Mouse (Mus musculus) adrenal gland, adult 18-20 months (tissue): Measurements from ENCODE around the gene Rapgef2. TPM values are rescaled to one million over a fixed set of nuclear protein-coding genes. Genes with fewer than 3 reads are reported as not detected.

Source experiments
- DNase-seq, 2 experiments: peaks; one replicate each; pipeline ENCODE4 v3.0.0; 2021 to 2022; ENCODE audit warnings: low spot score in 2 of 2
- total RNA-seq, 2 experiments: library from RNA; stranded (reverse); gene quantifications; 1 replicate in 1 of 2; 2 replicates in 1 of 2; pipeline ENCODE4 v1.2.3; 2021

Gene Rapgef2
- total RNA-seq, 2 experiments from 2014 or later, result 21.9 to 22.5 TPM

DNA sequence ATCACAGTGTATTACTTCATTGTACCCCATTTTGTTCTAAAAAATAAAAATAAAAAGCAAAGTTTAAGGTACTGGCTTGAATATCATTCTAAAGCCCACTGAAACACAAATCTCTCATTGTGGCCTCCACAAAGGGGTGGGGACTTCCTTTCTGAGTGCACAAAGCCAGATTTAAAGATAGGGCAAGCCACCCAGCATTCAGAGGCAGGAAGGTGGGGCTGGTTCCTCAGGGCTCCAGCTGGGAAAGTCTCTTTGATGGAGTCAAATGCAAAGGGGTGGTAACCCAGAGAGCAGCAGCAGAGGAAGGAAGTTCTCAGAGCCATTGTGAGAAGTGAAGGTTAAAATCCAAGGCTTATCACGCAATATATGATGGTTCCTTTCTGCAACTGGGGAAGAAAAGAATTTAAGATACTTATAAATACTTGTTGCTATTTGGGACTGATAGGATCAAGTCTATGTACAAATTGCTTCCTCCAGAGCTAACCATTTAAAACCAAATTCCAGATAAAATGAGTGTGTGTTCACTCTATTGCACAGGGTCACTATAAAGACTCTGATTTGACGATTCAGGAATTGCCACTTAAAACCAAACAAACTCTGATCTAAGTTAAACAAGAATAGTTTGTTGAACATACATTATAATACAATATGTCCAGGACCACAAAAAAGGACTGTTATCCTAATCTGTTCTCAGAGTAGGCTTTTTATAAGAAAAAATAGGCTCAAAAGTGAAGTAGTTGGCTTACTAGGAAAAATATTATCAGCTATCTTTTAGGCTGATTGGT lies 246.5 kb downstream of the Rapgef2 start:
- no peak for DNase-seq

GRCm38 (mm10) chr3:79039008-79039407 lies 247.3 kb downstream of the Rapgef2 start:
- DNase-seq, result no peak

DNA sequence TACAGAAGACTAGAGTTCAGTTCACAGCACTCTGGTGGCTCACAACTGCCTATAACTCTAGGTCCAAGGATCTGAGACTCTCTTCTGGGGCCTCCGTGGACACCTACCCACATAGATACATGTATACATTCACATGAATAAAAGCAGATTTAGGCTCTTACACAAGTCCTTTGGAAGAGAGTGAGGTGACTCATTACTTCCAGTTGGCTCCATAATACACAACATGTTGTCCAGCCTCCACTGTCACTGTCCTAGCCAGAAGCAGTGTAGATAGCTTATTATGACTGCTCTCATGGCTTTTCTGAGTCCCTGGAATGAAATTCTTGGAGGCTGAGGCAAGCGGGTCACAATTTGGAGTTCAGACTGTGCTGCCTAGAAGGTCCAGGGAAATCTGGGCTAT lies 251.9 kb downstream of the Rapgef2 start:
- DNase-seq, result no peak

GRCm38 (mm10) chr3:79030855-79031254 lies 255.5 kb downstream of the Rapgef2 start:
- DNase-seq, result no peak

DNA sequence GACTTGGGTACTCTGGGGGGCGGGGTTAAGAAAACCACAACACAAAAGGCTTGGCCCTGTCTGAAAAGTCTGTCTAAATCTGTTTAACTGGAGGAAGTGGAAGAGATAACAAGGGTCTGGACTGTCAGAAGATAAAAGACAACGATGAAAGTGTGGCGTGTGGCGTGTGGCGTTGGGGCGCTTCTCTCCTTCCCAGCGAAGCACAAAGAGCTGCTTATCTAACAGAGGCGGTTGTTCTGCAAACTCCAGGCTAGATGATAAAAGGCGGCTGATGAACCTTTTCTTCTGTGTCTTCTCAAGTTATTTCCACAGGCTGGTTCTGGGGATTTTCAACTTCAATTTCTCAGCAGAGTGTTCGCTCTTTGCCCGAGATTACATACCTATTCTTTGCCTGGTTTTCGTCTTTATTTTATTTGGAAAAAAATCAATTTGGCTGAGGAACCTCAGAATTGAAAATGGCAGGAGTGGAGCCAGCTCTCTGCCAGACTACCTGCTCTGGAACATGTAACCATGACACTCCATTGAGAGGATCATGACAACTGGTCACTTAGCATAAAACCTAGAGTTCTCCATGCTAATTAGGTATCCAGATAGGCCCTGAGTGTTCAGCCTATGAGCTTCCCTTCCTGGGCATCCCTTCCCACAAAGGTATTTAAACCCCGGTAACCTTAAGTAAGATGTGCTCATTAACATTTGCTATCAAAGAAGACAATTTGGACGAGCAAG lies 258.0 kb downstream of the Rapgef2 start:
- DNase-seq, result no peak

DNA sequence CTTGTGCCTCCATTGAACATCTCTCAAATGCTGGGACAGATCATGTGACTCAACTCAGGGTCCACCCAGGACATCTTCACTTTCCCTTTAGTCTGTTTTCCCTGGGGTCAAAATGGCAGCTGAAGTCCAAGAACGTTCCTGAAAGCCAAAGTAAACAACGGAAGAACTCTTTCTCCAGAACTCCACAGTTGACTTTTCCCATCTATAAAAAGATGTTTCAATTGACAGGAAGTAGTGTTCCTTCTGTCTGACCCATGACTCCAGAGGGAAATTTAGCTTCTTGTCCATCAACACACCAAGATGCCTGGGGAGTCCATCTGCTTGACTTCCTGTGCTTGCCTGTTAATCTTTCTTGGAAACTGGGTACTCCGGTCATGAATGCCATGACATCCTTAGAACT lies 260.3 kb downstream of the Rapgef2 start:
- no peak for DNase-seq

DNA sequence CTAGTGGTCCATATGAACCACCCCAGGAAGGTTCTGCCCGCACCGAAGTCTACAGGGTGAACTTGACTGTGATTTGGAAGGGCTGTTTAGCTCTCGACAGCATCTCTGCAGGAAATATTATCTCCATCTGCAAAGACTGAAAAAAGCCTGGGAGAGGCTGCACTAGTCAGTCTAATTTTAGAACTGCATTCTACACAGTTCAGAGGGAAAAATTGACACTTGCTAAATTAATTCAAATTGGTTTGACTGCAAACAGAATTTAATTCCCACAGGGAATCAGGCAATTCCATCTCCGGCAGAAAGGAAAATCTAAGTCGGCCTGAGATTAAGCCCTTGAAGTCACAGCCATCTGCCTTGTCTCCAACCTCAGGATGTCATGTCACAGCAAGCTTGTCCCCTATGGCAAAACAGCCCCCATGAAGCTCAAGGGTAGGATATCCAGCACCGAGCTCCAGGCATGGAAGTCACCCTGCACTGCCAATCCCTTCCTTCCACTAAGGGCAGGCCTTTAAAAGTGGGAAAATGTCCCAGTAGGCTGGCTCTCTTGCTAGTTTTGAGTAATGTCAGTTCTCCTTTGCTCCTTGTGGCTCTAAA lies 262.5 kb downstream of the Rapgef2 start:
- DNase-seq, result no peak

GRCm38 (mm10) chr3:79022690-79023089 lies 263.6 kb downstream of the Rapgef2 start:
- DNase-seq, result no peak

DNA sequence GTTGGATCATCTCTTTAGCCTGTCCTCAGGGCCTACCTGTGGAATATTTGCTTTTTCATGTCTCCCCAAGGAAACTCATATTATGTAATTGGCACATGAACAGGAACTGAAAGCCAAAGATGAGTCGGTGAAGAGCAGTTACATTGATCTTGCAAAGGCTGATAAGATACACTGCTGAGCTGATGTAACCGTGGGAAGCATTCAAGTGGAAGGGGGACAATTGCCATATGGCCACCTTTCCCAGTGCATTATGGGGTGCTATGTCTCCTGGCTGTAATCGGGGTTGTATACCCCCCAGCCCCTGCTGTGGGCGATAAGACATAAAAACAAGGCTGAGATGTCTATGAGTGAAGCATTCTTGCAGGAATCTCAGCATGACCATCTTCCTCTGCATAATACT lies 268.9 kb downstream of the Rapgef2 start:
- no peak for DNase-seq

- no peak for DNase-seq
These were observed 269.5 kb downstream of the Rapgef2 start for GRCm38 (mm10) chr3:79016830-79017229.

DNA sequence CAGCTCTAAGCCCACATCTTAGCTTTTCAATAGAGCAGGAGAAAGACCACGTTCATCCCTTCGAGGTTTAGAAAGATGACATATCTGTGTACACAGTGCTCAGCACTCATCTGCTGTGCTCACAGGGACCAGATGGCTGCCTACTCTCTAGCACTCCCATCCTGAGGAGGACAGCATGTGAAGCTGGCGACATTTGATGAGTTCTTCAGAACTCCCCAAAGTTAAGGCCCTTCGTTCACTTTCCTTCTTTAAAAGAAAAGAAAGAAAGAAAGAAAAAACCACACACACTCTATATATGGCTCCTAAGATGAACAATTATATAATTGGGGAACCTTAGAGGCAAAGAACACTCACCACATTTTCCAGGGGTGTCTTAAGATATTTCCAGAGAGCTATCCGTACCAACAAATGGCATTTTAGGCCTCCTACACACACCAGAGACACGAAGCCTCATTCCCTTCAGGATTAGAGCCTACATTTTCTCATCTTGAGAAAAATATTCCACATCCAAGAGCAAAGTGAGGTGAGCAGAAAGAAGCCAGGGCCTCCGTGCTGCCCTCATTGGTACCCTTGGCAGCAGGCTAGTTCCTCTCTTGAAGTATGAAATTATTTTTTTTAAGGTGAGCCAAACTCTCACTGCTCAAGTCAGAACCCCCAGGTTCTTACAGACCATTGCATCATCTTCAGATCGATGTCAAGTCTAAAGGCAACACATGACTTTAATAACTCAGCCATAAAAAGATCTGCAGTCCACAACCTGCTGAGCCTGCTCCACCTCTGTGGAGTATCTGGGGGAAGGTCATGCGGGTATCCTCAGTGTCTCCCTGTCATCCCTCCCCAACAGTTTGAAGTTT lies 270.5 kb downstream of the Rapgef2 start:
- DNase-seq, result no peak

Other genes with a start within 250 kb of the Rapgef2 start
- not detected for gene Gm17359, start 50.1 kb upstream of the Rapgef2 start, total RNA-seq